Mouse (Mus musculus) MEL (cell line): ENCODE results near the gene Tmem200c. TPM values are rescaled to one million over a fixed set of nuclear protein-coding genes. Genes with fewer than 3 reads are reported as not detected.

Experiments used
- DNase-seq: peaks from one replicate; pipeline ENCODE4 v3.0.0; 2011; ENCODE audit warnings: low read depth, low spot score
- H3K27ac ChIP-seq: 2 replicates; pipeline ENCODE4 v1.5.1; 2012; ENCODE audit warnings: low read depth, mild to moderate bottlenecking, control low read depth, low read length, moderate library complexity; ENCODE audit not compliant: control insufficient read depth
- H3K27me3 ChIP-seq, 2 experiments: fragments of 150-350 bp in 1 of 2; sonication (generic) in 1 of 2; 2 replicates each; pipeline ENCODE4 v1.6.1; 2012; ENCODE audit warnings: low read length in 2 of 2, mild to moderate bottlenecking in 2 of 2, improper control_type of control experiment in 1 of 2, moderate library complexity in 1 of 2; ENCODE audit not compliant: insufficient read depth in 2 of 2, control insufficient read depth in 1 of 2
- H3K36me3 ChIP-seq, 2 experiments: 2 replicates each; pipeline ENCODE4 v1.6.1; 2012 to 2014; ENCODE audit warnings: low read length in 2 of 2, improper control_type of control experiment in 1 of 2, inconsistent platforms in 1 of 2, mild to moderate bottlenecking in 1 of 2; ENCODE audit not compliant: insufficient read depth in 2 of 2, control insufficient read depth in 1 of 2
- H3K4me1 ChIP-seq, 2 experiments: fragments of 150-350 bp in 1 of 2; sonication (generic) in 1 of 2; 2 replicates each; pipeline ENCODE4 v1.6.1; 2012; ENCODE audit warnings: low read length in 2 of 2, improper control_type of control experiment in 1 of 2, mild to moderate bottlenecking in 1 of 2; ENCODE audit not compliant: insufficient read depth in 2 of 2, control insufficient read depth in 1 of 2
- H3K4me3 ChIP-seq, 2 experiments: fragments of 150-350 bp in 1 of 2; sonication (generic) in 1 of 2; 2 replicates each; pipeline ENCODE4 v1.5.1; 2012; ENCODE audit warnings: low read depth in 2 of 2, low read length in 2 of 2, mild to moderate bottlenecking in 2 of 2, moderate library complexity in 2 of 2, control low read depth in 1 of 2, improper control_type of control experiment in 1 of 2; ENCODE audit not compliant: control insufficient read depth in 1 of 2, insufficient read depth in 1 of 2
- H3K79me2 ChIP-seq: 2 replicates; pipeline ENCODE4 v1.6.1; 2012; ENCODE audit warnings: mild to moderate bottlenecking, low read length, moderate library complexity; ENCODE audit not compliant: control insufficient read depth, poor library complexity, insufficient read depth
- H3K9ac ChIP-seq: 2 replicates; pipeline ENCODE4 v1.6.1; 2012; ENCODE audit warnings: low read depth, mild to moderate bottlenecking, control low read depth, low read length, moderate library complexity; ENCODE audit not compliant: control insufficient read depth, poor library complexity, severe bottlenecking
- H3K9me3 ChIP-seq: fragments of 150-350 bp; sonication (generic); replicated peaks from 2 replicates; pipeline ENCODE4 v1.6.1; 2012; ENCODE audit warnings: mild to moderate bottlenecking, low read length, improper control_type of control experiment, moderate library complexity; ENCODE audit not compliant: insufficient read depth
- BHLHE40 ChIP-seq: IDR thresholded peaks from 2 replicates; pipeline ENCODE4 v1.6.1; 2012; ENCODE audit warnings: low read depth, mild to moderate bottlenecking, inconsistent platforms, low read length, improper control_type of control experiment, borderline replicate concordance
- CHD1 ChIP-seq: IDR thresholded peaks from 2 replicates; pipeline ENCODE4 v1.6.1; 2012; ENCODE audit warnings: low read depth, mild to moderate bottlenecking, inconsistent platforms, low read length, improper control_type of control experiment
- E2F4 ChIP-seq: IDR thresholded peaks from 2 replicates; pipeline ENCODE4 v1.6.1; 2011; ENCODE audit warnings: low read depth, low read length, improper control_type of control experiment, borderline replicate concordance
- ELF1 ChIP-seq: IDR thresholded peaks from 2 replicates; pipeline ENCODE4 v1.6.1; 2014; ENCODE audit warnings: low read depth, mild to moderate bottlenecking, inconsistent platforms, low read length, improper control_type of control experiment, moderate library complexity
- EP300 ChIP-seq, 2 experiments: IDR thresholded peaks; 2 replicates each; pipeline ENCODE4 v1.6.1; 2011; ENCODE audit warnings: improper control_type of control experiment in 2 of 2, low read length in 2 of 2, low read depth in 1 of 2, mild to moderate bottlenecking in 1 of 2
- ETS1 ChIP-seq: IDR thresholded peaks from 2 replicates; pipeline ENCODE4 v1.6.1; 2012; ENCODE audit warnings: low read depth, mild to moderate bottlenecking, inconsistent platforms, low read length, improper control_type of control experiment, moderate library complexity
- GABPA ChIP-seq: IDR thresholded peaks from 2 replicates; pipeline ENCODE4 v1.6.1; 2012; ENCODE audit warnings: low read depth, mild to moderate bottlenecking, inconsistent platforms, low read length, improper control_type of control experiment, moderate library complexity
- GATA1 ChIP-seq: IDR thresholded peaks from 2 replicates; pipeline ENCODE4 v1.6.1; 2011; ENCODE audit warnings: low read depth, low read length, improper control_type of control experiment
- HCFC1 ChIP-seq: IDR thresholded peaks from 2 replicates; pipeline ENCODE4 v1.6.1; 2012; ENCODE audit warnings: low read depth, mild to moderate bottlenecking, inconsistent platforms, low read length, improper control_type of control experiment, moderate library complexity
- JUND ChIP-seq: IDR thresholded peaks from 2 replicates; pipeline ENCODE4 v1.6.1; 2011; ENCODE audit warnings: low read depth, mild to moderate bottlenecking, improper control_type of control experiment, low read length
- KAT2A ChIP-seq: conservative IDR thresholded peaks from 2 replicates; pipeline ENCODE4 v1.6.1; 2012; ENCODE audit warnings: low read depth, low read length, improper control_type of control experiment, inconsistent platforms
- MAFK ChIP-seq: IDR thresholded peaks from 2 replicates; pipeline ENCODE4 v1.6.1; 2011; ENCODE audit warnings: low read depth, mild to moderate bottlenecking, low read length, improper control_type of control experiment, borderline replicate concordance
- MAX ChIP-seq: IDR thresholded peaks from 2 replicates; pipeline ENCODE4 v1.6.1; 2011; ENCODE audit warnings: low read length, improper control_type of control experiment
- MAZ ChIP-seq: IDR thresholded peaks from 2 replicates; pipeline ENCODE4 v1.6.1; 2012; ENCODE audit warnings: low read depth, mild to moderate bottlenecking, inconsistent platforms, low read length, improper control_type of control experiment
- MEF2A ChIP-seq: IDR thresholded peaks from 2 replicates; pipeline ENCODE4 v1.6.1; 2014; ENCODE audit warnings: low read depth, mild to moderate bottlenecking, inconsistent platforms, low read length, improper control_type of control experiment; ENCODE audit not compliant: poor library complexity, insufficient replicate concordance, severe bottlenecking; ENCODE audit errors: extremely low read depth
- MYC ChIP-seq: IDR thresholded peaks from 2 replicates; pipeline ENCODE4 v1.6.1; 2011; ENCODE audit warnings: low read depth, mild to moderate bottlenecking, low read length, improper control_type of control experiment, moderate library complexity
- NRF1 ChIP-seq: IDR thresholded peaks from 2 replicates; pipeline ENCODE4 v1.6.1; 2014; ENCODE audit warnings: low read depth, mild to moderate bottlenecking, inconsistent platforms, low read length, improper control_type of control experiment, moderate library complexity; ENCODE audit not compliant: poor library complexity, insufficient read depth, severe bottlenecking
- POLR2A ChIP-seq, 2 experiments: IDR thresholded peaks; 2 replicates each; pipeline ENCODE4 v1.6.1; 2011 to 2012; ENCODE audit warnings: low read length in 2 of 2, mild to moderate bottlenecking in 2 of 2, control low read depth in 1 of 2, improper control_type of control experiment in 1 of 2, low read depth in 1 of 2, moderate library complexity in 1 of 2; ENCODE audit not compliant: control insufficient read depth in 1 of 2, insufficient read depth in 1 of 2, poor library complexity in 1 of 2
- POLR2AphosphoS2 ChIP-seq: IDR thresholded peaks from 2 replicates; pipeline ENCODE4 v1.6.1; 2011; ENCODE audit warnings: low read length, improper control_type of control experiment
- POLR2AphosphoS5 ChIP-seq: IDR thresholded peaks from 2 replicates; pipeline ENCODE4 v1.6.1; 2012; ENCODE audit warnings: low read depth, borderline replicate concordance, mild to moderate bottlenecking, inconsistent platforms, low read length, moderate library complexity, mixed read lengths
- RAD21 ChIP-seq: IDR thresholded peaks from 2 replicates; pipeline ENCODE4 v1.6.1; 2011; ENCODE audit warnings: mild to moderate bottlenecking, low read depth, low read length, improper control_type of control experiment
- RCOR1 ChIP-seq: IDR thresholded peaks from 2 replicates; pipeline ENCODE4 v1.6.1; 2012; ENCODE audit warnings: low read depth, mild to moderate bottlenecking, inconsistent platforms, low read length, improper control_type of control experiment
- SIN3A ChIP-seq: IDR thresholded peaks from 2 replicates; pipeline ENCODE4 v1.6.1; 2012; ENCODE audit warnings: low read length, improper control_type of control experiment, inconsistent platforms
- TAL1 ChIP-seq: IDR thresholded peaks from 2 replicates; pipeline ENCODE4 v1.6.1; 2012; ENCODE audit warnings: mild to moderate bottlenecking, inconsistent platforms, low read length, moderate library complexity, mixed read lengths
- TBP ChIP-seq: IDR thresholded peaks from 2 replicates; pipeline ENCODE4 v1.8.0; 2011; ENCODE audit warnings: low read depth, low read length, improper control_type of control experiment
- UBTF ChIP-seq: IDR thresholded peaks from 2 replicates; pipeline ENCODE4 v1.6.1; 2012; ENCODE audit warnings: low read depth, mild to moderate bottlenecking, inconsistent platforms, low read length, improper control_type of control experiment, moderate library complexity, borderline replicate concordance; ENCODE audit not compliant: insufficient read depth
- USF1 ChIP-seq: IDR thresholded peaks from 2 replicates; pipeline ENCODE4 v1.6.1; 2014; ENCODE audit warnings: low read depth, mild to moderate bottlenecking, inconsistent platforms, low read length, improper control_type of control experiment, moderate library complexity
- USF2 ChIP-seq, 2 experiments: IDR thresholded peaks; 2 replicates each; pipeline ENCODE4 v1.6.1; 2011 to 2012; ENCODE audit warnings: improper control_type of control experiment in 2 of 2, low read length in 2 of 2, borderline replicate concordance in 1 of 2, inconsistent platforms in 1 of 2, low read depth in 1 of 2, mild to moderate bottlenecking in 1 of 2; ENCODE audit not compliant: insufficient read depth in 1 of 2
- ZC3H11A ChIP-seq: IDR thresholded peaks from 2 replicates; pipeline ENCODE4 v1.6.1; 2012; ENCODE audit warnings: low read depth, mild to moderate bottlenecking, inconsistent platforms, low read length, improper control_type of control experiment
- ZKSCAN1 ChIP-seq: IDR thresholded peaks from 2 replicates; pipeline ENCODE4 v1.6.1; 2012; ENCODE audit warnings: low read depth, mild to moderate bottlenecking, inconsistent platforms, low read length, improper control_type of control experiment, moderate library complexity
- polyA plus RNA-seq, 2 experiments: library from polyadenylated mRNA; stranded (reverse) in 1 of 2; unstranded in 1 of 2; fragments of >175 nt in 1 of 2; fragments of >200 nt in 1 of 2; gene quantifications; 2 replicates each; pipeline versions ENCODE4 v1.2.1 to v1.2.4; 2012; ENCODE audit warnings: low replicate concordance in 2 of 2, low read depth in 1 of 2; ENCODE audit not compliant: insufficient read length in 2 of 2, insufficient read depth in 1 of 2, missing spikeins in 1 of 2
- total RNA-seq: library from RNA; depleted of rRNA; stranded (reverse); fragments of 300-350 nt; gene quantifications from 2 replicates; pipeline ENCODE4 v1.2.3, GENCODE M21; 2012; rRNA removed

The Tmem200c gene
- total RNA-seq (not detected in 2 replicates), polyA plus RNA-seq (not detected)

DNA sequence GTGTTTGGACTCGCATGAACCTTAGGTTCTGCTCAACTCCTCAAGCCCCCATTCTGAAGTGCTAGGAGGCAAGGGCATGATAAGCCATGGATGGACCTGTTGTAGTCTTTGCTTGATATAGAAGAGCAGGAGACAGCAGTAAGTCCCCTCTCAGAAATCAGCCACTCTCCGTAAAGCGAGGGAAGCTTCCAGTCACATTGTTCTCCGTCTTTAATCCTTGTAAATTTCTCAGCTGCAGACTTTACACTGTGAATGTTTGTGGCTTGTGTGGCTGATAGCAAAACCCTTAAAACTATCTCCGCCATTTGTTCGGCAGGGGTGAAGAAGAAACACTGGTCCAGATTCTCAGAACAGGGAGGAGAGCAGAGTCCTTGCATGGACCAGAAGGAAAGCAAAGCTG is at the start of gene Tmem200c:
TSS of gene Tmem200c (plus strand) at position 301 of the 400 bp plus-strand sequence.
- no peaks in the 10 kb centered on the region for H3K9me3 ChIP-seq
- H3K27ac ChIP-seq = no peak within 1 kb of the TSS
- H3K4me1 ChIP-seq = no peaks in the 10 kb centered on the region
- H3K79me2 ChIP-seq = no peaks in the 10 kb centered on the region
- no peaks in the 10 kb centered on the region for H3K36me3 ChIP-seq
- no peak within 1 kb of the TSS for H3K9ac ChIP-seq
- TF ChIP-seq POLR2AphosphoS5 (no peak), MEF2A (no peak), JUND (no peak), MYC (no peak), RCOR1 (no peak), POLR2A (IDR thresholded peaks at IDR 0.05; ENCODE audit: control insufficient read depth in 1 of 2, insufficient read depth in 1 of 2, low read depth in 1 of 2, low read length in 2 of 2, poor library complexity in 1 of 2) (no peak), TAL1 (no peak), MAFK (no peak), NRF1 (no peak), CHD1 (no peak), E2F4 (no peak), ZC3H11A (no peak), HCFC1 (no peak), USF1 (no peak), SIN3A (no peak), TBP (no peak), POLR2AphosphoS2 (no peak), UBTF (no peak), BHLHE40 (no peak), MAX (no peak)
- DNase-seq = no peak
- no peak within 1 kb of the TSS for H3K4me3 ChIP-seq
- H3K27me3 ChIP-seq = no peaks in the 10 kb centered on the region

DNA sequence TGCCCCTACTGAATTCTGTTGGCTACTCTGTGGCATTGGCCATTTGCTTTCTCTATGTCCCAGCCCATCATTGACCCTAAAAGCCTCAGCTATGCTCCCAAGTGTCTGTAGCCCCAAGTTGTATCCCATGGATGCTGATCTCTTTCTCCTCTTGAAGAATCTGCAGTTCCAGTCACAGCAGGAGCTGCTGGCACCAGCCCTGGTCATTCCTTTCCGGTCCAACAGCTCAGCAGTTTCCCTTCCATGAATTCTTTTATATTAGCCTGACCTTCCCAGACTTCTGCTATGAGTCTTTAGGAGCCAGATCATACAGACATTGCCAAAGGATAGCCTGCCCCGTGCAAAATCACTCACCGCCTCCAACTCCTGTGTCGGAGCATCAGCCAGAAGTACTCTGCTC is 32.7 kb upstream of the Tmem200c start:
- DNase-seq = no peak
- no peaks in the 10 kb centered on the region for H3K4me1 ChIP-seq
- no peaks in the 10 kb centered on the region for H3K9me3 ChIP-seq
- no peak overlapping the region for H3K27ac ChIP-seq
- no peaks in the 10 kb centered on the region for H3K27me3 ChIP-seq
- H3K4me3 ChIP-seq = no peak overlapping the region
- no peaks in the 10 kb centered on the region for H3K36me3 ChIP-seq
- no peaks in the 10 kb centered on the region for H3K79me2 ChIP-seq
- H3K9ac ChIP-seq = no peak overlapping the region
- TF ChIP-seq POLR2A (IDR thresholded peaks at IDR 0.05; ENCODE audit: control insufficient read depth in 1 of 2, insufficient read depth in 1 of 2, low read depth in 1 of 2, low read length in 2 of 2, poor library complexity in 1 of 2) = no peak
- no peak for TF ChIP-seq ZKSCAN1
- no peak for TF ChIP-seq UBTF
- no peak for TF ChIP-seq ELF1
- TF ChIP-seq RAD21 = no peak
- TF ChIP-seq MAZ = no peak
- no peak for TF ChIP-seq GATA1
- TF ChIP-seq TBP = no peak
- no peak for TF ChIP-seq BHLHE40
- no peak for TF ChIP-seq POLR2AphosphoS5
- no peak for TF ChIP-seq GABPA
- TF ChIP-seq KAT2A = no peak
- no peak for TF ChIP-seq USF2 (IDR thresholded peaks at IDR 0.05; ENCODE audit: borderline replicate concordance in 1 of 2, insufficient read depth in 1 of 2, low read depth in 1 of 2, low read length in 2 of 2)
- TF ChIP-seq USF1 = no peak
- TF ChIP-seq EP300 (IDR thresholded peaks at IDR 0.05; ENCODE audit: low read depth in 1 of 2, low read length in 2 of 2) = no peak
- no peak for TF ChIP-seq NRF1
- TF ChIP-seq ETS1 = no peak
- no peak for TF ChIP-seq MYC
